Mouse (Mus musculus) CH12.LX (cell line): Measurements from ENCODE around the gene Wdfy2. TPM values are rescaled to one million over a fixed set of nuclear protein-coding genes. Genes with fewer than 3 reads are reported as not detected.

ENCODE experiments used
- DNase-seq: peaks from one replicate; pipeline ENCODE4 v3.0.0-alpha.2; 2013; ENCODE audit errors: extremely low read depth
- H3K27ac ChIP-seq: 2 replicates; pipeline ENCODE4 v1.5.1; 2012; ENCODE audit warnings: low read depth, mild to moderate bottlenecking, control low read depth, moderate library complexity; ENCODE audit not compliant: insufficient read depth
- H3K27me3 ChIP-seq: replicated peaks from 2 replicates; pipeline ENCODE3; 2012; ENCODE audit warnings: inconsistent platforms
- H3K36me3 ChIP-seq, 2 experiments: replicated peaks in 1 of 2; 2 replicates each; pipeline versions ENCODE3 to v1.6.1; 2012; ENCODE audit warnings: inconsistent platforms in 1 of 2, low read length in 1 of 2, mild to moderate bottlenecking in 1 of 2, mixed read lengths in 1 of 2, moderate library complexity in 1 of 2; ENCODE audit not compliant: control insufficient read depth in 1 of 2, insufficient read depth in 1 of 2
- H3K4me1 ChIP-seq, 2 experiments: 2 replicates each; pipeline ENCODE4 v1.6.1; 2012; ENCODE audit warnings: inconsistent platforms in 1 of 2, moderate library complexity in 1 of 2; ENCODE audit not compliant: insufficient read depth in 2 of 2, control insufficient read depth in 1 of 2
- H3K4me2 ChIP-seq: 2 replicates; pipeline ENCODE4 v1.6.1; 2012; ENCODE audit warnings: low read depth, mild to moderate bottlenecking, control low read depth; ENCODE audit not compliant: poor library complexity, insufficient read depth, severe bottlenecking
- H3K4me3 ChIP-seq, 3 experiments: fragments of 150-350 bp in 1 of 3; sonication (generic) in 1 of 3; replicated peaks in 1 of 3; 2 replicates each; pipeline versions ENCODE3 to v1.5.1; 2011 to 2012; ENCODE audit warnings: low read depth in 2 of 3, low read length in 2 of 3, mild to moderate bottlenecking in 2 of 3, moderate library complexity in 2 of 3, control low read depth in 1 of 3, improper control_type of control experiment in 1 of 3, inconsistent platforms in 1 of 3, mixed read lengths in 1 of 3; ENCODE audit not compliant: poor library complexity in 1 of 3
- H3K79me2 ChIP-seq: replicated peaks from 2 replicates; pipeline ENCODE4 v1.6.1; 2012; ENCODE audit warnings: mild to moderate bottlenecking, moderate library complexity; ENCODE audit not compliant: control insufficient read depth, poor library complexity, insufficient read depth, severe bottlenecking; ENCODE audit errors: extremely low read depth
- H3K9ac ChIP-seq: 2 replicates; pipeline ENCODE4 v1.6.1; 2012; ENCODE audit warnings: low read depth, mild to moderate bottlenecking, control low read depth, moderate library complexity; ENCODE audit not compliant: insufficient read depth
- H3K9me3 ChIP-seq: replicated peaks from 2 replicates; pipeline ENCODE3; 2012; ENCODE audit warnings: low read length, inconsistent platforms, mixed read lengths
- CHD1 ChIP-seq: IDR thresholded peaks from 2 replicates; pipeline ENCODE4 v1.6.1; 2012; ENCODE audit warnings: low read depth, low read length, improper control_type of control experiment, inconsistent platforms
- CTCF ChIP-seq, 2 experiments: IDR thresholded peaks in 1 of 2; conservative IDR thresholded peaks in 1 of 2; 2 replicates each; pipeline ENCODE4 v1.5.1; 2011 to 2012; ENCODE audit warnings: low read depth in 2 of 2, low read length in 2 of 2, improper control_type of control experiment in 1 of 2, inconsistent platforms in 1 of 2, mild to moderate bottlenecking in 1 of 2, moderate library complexity in 1 of 2
- ETS1 ChIP-seq: conservative IDR thresholded peaks from 2 replicates; pipeline ENCODE4 v1.6.1; 2012; ENCODE audit warnings: low read depth, mild to moderate bottlenecking, inconsistent platforms, low read length, improper control_type of control experiment, moderate library complexity
- GABPA ChIP-seq: IDR thresholded peaks from 2 replicates; pipeline ENCODE4 v1.6.1; 2012; ENCODE audit warnings: low read depth, low read length, improper control_type of control experiment, inconsistent platforms; ENCODE audit not compliant: insufficient replicate concordance
- HCFC1 ChIP-seq: IDR thresholded peaks from 2 replicates; pipeline ENCODE4 v1.6.1; 2012; ENCODE audit warnings: low read depth, mild to moderate bottlenecking, inconsistent platforms, low read length, improper control_type of control experiment
- JUN ChIP-seq: IDR thresholded peaks from 2 replicates; pipeline ENCODE4 v1.6.1; 2011; ENCODE audit warnings: low read depth, mild to moderate bottlenecking, low read length, improper control_type of control experiment, moderate library complexity; ENCODE audit not compliant: insufficient read depth
- JUND ChIP-seq: conservative IDR thresholded peaks from 2 replicates; pipeline ENCODE4 v1.6.1; 2011; ENCODE audit warnings: low read depth, low read length, improper control_type of control experiment
- MAZ ChIP-seq: IDR thresholded peaks from 2 replicates; pipeline ENCODE4 v1.6.1; 2012; ENCODE audit warnings: low read depth, mild to moderate bottlenecking, inconsistent platforms, low read length, improper control_type of control experiment, moderate library complexity
- MXI1 ChIP-seq: IDR thresholded peaks from 2 replicates; pipeline ENCODE4 v1.6.1; 2011; ENCODE audit warnings: mild to moderate bottlenecking, low read depth, low read length, improper control_type of control experiment
- NELFE ChIP-seq: IDR thresholded peaks from 2 replicates; pipeline ENCODE4 v1.6.1; 2011; ENCODE audit warnings: low read depth, low read length, improper control_type of control experiment
- RCOR1 ChIP-seq: conservative IDR thresholded peaks from 2 replicates; pipeline ENCODE4 v1.6.1; 2012; ENCODE audit warnings: low read depth, mild to moderate bottlenecking, inconsistent platforms, low read length, improper control_type of control experiment
- SIN3A ChIP-seq: IDR thresholded peaks from 2 replicates; pipeline ENCODE4 v1.6.1; 2012; ENCODE audit warnings: low read length, improper control_type of control experiment, inconsistent platforms
- TBP ChIP-seq: conservative IDR thresholded peaks from 2 replicates; pipeline ENCODE4 v1.6.1; 2011; ENCODE audit warnings: low read depth, low read length, improper control_type of control experiment
- TCF12 ChIP-seq: IDR thresholded peaks from 2 replicates; pipeline ENCODE4 v1.6.1; 2014; ENCODE audit warnings: low read depth, mild to moderate bottlenecking, inconsistent platforms, low read length, improper control_type of control experiment
- ZC3H11A ChIP-seq: IDR thresholded peaks from 2 replicates; pipeline ENCODE4 v1.6.1; 2012; ENCODE audit warnings: low read depth, mild to moderate bottlenecking, inconsistent platforms, low read length, improper control_type of control experiment
- ZMIZ1 ChIP-seq: IDR thresholded peaks from 2 replicates; pipeline ENCODE4 v1.6.1; 2012; ENCODE audit warnings: low read depth, mild to moderate bottlenecking, inconsistent platforms, low read length, improper control_type of control experiment
- dilution Hi-C: fragments of 300-500 bp; cut with MboI; formaldehyde crosslinking; loops from 2 replicates; pipeline ENCODE4 v1.14.3; 2020; ENCODE audit warnings: low sequenced_read_pairs; ENCODE audit not compliant: extremely low pct_unique_long_range_greater_than_20kb, extremely low pct_ligation_motif_present
- in situ Hi-C: fragments of 300-500 bp; cut with MboI; formaldehyde crosslinking; loops from 3 replicates; pipeline ENCODE4 v1.14.3; 2019; ENCODE audit warnings: low sequenced_read_pairs, low pct_ligation_motif_present, low pct_unique_long_range_greater_than_20kb, mixed read lengths
- polyA plus RNA-seq: library from polyadenylated mRNA; unstranded; fragments of >175 nt; gene quantifications from 2 replicates; pipeline ENCODE4 v1.2.1, GENCODE M21; 2012; ENCODE audit warnings: low read depth; ENCODE audit not compliant: insufficient read length
- total RNA-seq, 2 experiments: library from RNA; depleted of rRNA; stranded (reverse); fragments of 300-350 nt in 1 of 2; fragments of >200 nt in 1 of 2; gene quantifications; 2 replicates each; pipeline ENCODE4 v1.2.3; 2012 to 2014

Gene Wdfy2
- total RNA-seq (2012; rRNA removed) = 3.9 and 6.3 TPM in 2 replicates
- total RNA-seq (2014; rRNA removed) = 6.7 and 7.6 TPM in 2 replicates
- polyA plus RNA-seq = 5.5 and 6.6 TPM in 2 replicates

DNA sequence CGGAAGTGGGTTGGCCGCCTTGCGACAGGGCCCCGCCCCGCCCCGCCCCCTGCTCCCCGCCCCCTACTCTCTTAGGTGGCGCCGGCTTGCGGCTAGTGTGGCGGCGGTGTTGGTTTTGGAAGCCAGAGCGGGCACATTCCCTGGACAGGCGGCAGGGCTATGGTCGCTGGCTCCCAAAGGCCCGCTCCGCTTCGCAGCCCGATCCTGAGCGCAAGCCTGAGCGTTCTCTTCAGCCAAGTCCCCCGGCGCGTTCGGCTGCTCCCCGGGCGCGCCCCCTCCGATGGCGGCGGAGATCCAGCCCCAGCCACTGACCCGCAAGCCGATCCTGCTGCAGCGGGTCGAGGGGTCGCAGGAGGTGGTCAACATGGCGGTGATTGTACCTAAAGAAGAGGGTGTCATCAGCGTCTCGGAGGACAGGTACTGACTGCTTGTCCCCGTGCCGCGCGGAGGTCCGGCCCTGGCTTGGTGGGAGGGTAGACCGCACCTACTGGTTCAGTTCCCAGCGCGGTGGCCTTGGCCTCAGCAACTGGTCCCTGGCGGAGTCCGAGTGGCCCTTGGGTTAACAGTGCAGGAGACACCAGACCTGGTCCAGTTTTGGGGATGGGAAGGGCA is at the start of gene Wdfy2:
Gene Wdfy2, plus strand, starts transcription at position 38 of the 612 bp plus-strand sequence.
- TF ChIP-seq ZMIZ1 (peak; percentile 51; the same call in 1 of the 2 replicates), TBP (no peak), CTCF (conservative IDR thresholded peaks at IDR 0.05 in 1 of 2, IDR thresholded peaks at IDR 0.05 in 1 of 2; ENCODE audit: low read depth in 2 of 2, low read length in 2 of 2) (0 out of 4 replicates have a peak, but pooled peaks of 1 of the 2 experiments have one; percentile 4), MXI1 (peak; percentile 63; the same call in 1 of the 2 replicates), NELFE (peak; percentile 10; the same call in 1 of the 2 replicates), SIN3A (peak; percentile 60), ZC3H11A (no peak), TCF12 (0 out of 2 replicates have a peak, but pooled peaks have one; percentile 11)
- TF ChIP-seq, all 38 proteins: peak for 6
- peak within 1 kb of the TSS; percentile 63 to 98 (median 73) for H3K4me3 ChIP-seq
- H3K4me1 ChIP-seq = peaks cover 7 to 53% of the 10 kb centered on the region in 2 experiments; a peak in 3 of 4 replicates
- H3K36me3 ChIP-seq = peaks cover 0 to 9% of the 10 kb centered on the region in 2 experiments
- H3K79me2 ChIP-seq = no peaks in the 10 kb centered on the region; the same call in 1 of the 2 replicates
- H3K4me2 ChIP-seq = peak within 1 kb of the TSS; percentile 94
- in situ Hi-C loops = no loop called here
- DNase-seq = peak; percentile 21
- H3K27ac ChIP-seq = peak within 1 kb of the TSS; percentile 16
- dilution Hi-C loops = no loop called here
- H3K9me3 ChIP-seq = peaks cover 5% of the 10 kb centered on the region
- peak within 1 kb of the TSS; percentile 64 for H3K9ac ChIP-seq
- H3K27me3 ChIP-seq = no peaks in the 10 kb centered on the region

DNA sequence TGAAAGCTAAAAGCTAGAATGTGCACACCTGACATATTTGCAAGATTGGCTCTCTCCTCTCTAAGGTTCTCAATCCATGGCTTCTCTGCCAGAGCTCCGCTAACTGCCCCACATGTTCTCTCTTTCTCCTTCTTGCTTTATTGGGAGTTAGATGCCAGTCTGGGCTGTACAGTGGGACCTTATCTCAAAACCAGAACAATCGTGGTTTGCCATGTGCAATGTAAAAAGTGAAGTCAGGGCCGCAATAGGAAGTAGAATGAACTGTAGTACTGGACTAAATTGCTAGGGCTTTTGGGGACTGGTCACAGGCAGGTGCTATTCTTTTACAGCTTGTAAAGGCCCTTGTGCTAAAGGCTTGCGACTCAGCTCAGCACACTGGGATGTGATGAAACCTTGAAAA is 48.2 kb upstream of the Wdfy2 start:
- Histone ChIP-seq H3K36me3 (no peaks in the 10 kb centered on the region), H3K4me2 (no peak overlapping the region), H3K27ac (no peak overlapping the region), H3K27me3 (peaks cover 5% of the 10 kb centered on the region), H3K79me2 (no peaks in the 10 kb centered on the region), H3K4me3 (no peak overlapping the region), H3K4me1 (no peaks in the 10 kb centered on the region; a peak in 1 of 4 replicates), H3K9ac (no peak overlapping the region), H3K9me3 (no peaks in the 10 kb centered on the region)
- no peak for DNase-seq
- dilution Hi-C loops (no loop called here), in situ Hi-C loops (no loop called here)
- TF ChIP-seq MAZ (no peak), JUN (no peak), JUND (no peak), HCFC1 (no peak), RCOR1 (no peak), CHD1 (no peak), GABPA (no peak), ETS1 (no peak)
